Mouse (Mus musculus) hindbrain, embryonic 11.5 days (tissue): ENCODE results near the gene Ssbp3. TPM values are rescaled to one million over a fixed set of nuclear protein-coding genes. Genes with fewer than 3 reads are reported as not detected.

Source experiments
- ATAC-seq: fragments of 200-750 bp; cut with Nextera tagmentation; 2 replicates; pipeline ENCODE4 v1.8.0; 2017; ENCODE audit warnings: mild to moderate bottlenecking, moderate TSS enrichment, moderate library complexity; ENCODE audit not compliant: low FRiP score
- DNase-seq: peaks from one replicate; pipeline ENCODE4 v3.0.0-alpha.2; 2015; ENCODE audit warnings: low spot score
- H3K27ac ChIP-seq: fragments of 300-500 bp; sonication (generic); 2 replicates; pipeline ENCODE4 v1.5.1; 2014; ENCODE audit warnings: mild to moderate bottlenecking, low read depth, low read length
- H3K27me3 ChIP-seq: fragments of 300-500 bp; sonication (generic); 2 replicates; pipeline ENCODE4 v1.6.1; 2014; ENCODE audit warnings: mild to moderate bottlenecking, low read length, moderate library complexity, mixed read lengths; ENCODE audit not compliant: control insufficient read depth, insufficient read depth
- H3K36me3 ChIP-seq: fragments of 300-500 bp; sonication (generic); 2 replicates; pipeline ENCODE4 v1.6.1; 2014; ENCODE audit warnings: mild to moderate bottlenecking, low read length, moderate library complexity, mixed read lengths; ENCODE audit not compliant: control insufficient read depth, insufficient read depth
- H3K4me1 ChIP-seq: fragments of 300-500 bp; sonication (generic); replicated peaks from 2 replicates; pipeline ENCODE4 v1.6.1; 2014; ENCODE audit warnings: low read length, mixed read lengths; ENCODE audit not compliant: control insufficient read depth, insufficient read depth
- H3K4me2 ChIP-seq: fragments of 300-500 bp; sonication (generic); replicated peaks from 2 replicates; pipeline ENCODE4 v1.6.1; 2014; ENCODE audit warnings: mild to moderate bottlenecking, low read depth, low read length
- H3K4me3 ChIP-seq: fragments of 300-500 bp; sonication (generic); 2 replicates; pipeline ENCODE4 v1.5.1; 2014; ENCODE audit warnings: low read depth, low read length
- H3K9ac ChIP-seq: fragments of 300-500 bp; sonication (generic); 2 replicates; pipeline ENCODE4 v1.6.1; 2014; ENCODE audit warnings: low read depth, low read length
- H3K9me3 ChIP-seq: fragments of 300-500 bp; sonication (generic); 2 replicates; pipeline ENCODE4 v1.6.1; 2016; ENCODE audit warnings: low read length; ENCODE audit not compliant: control insufficient read depth
- WGBS: fragments of 180-500 bp; shearing (Covaris S2); extraction: QIAGEN DNeasy Blood & Tissue Kit; methylation state at CpG from one replicate; pipeline ENCODE4 v1.1.7; 2014; 5-methylcytosine and 5-hydroxymethylcytosine counted together
- polyA plus RNA-seq: library from polyadenylated mRNA; unstranded; fragments of >200 nt; fragmentation: Nextera tagmentation; extraction: Ambion mirVana; gene quantifications from 2 replicates; pipeline ENCODE4 v1.2.1, GENCODE M21; 2014

Gene Ssbp3
- polyA plus RNA-seq, 1 experiment from 2014 or later, result 159 TPM

- Histone ChIP-seq H3K27me3 (no peaks in the 10 kb centered on the region), H3K4me2 (no peak overlapping the region), H3K27ac (peak overlapping the region; percentile 74), H3K9ac (no peak overlapping the region), H3K36me3 (no peaks in the 10 kb centered on the region), H3K4me3 (no peak overlapping the region), H3K4me1 (peaks cover 34% of the 10 kb centered on the region), H3K9me3 (no peaks in the 10 kb centered on the region)
- DNase-seq, result peak; percentile 71
- peak; percentile 84 for ATAC-seq
- 29% methylated on average over 13 of the region's 13 CpGs for WGBS
Observed at GRCm38 (mm10) chr4:107015971-107016511, 105.5 kb downstream of the Ssbp3 start.

GRCm38 (mm10) chr4:107017257-107017656 lies 106.8 kb downstream of the Ssbp3 start:
- Histone ChIP-seq H3K4me1 (peaks cover 34% of the 10 kb centered on the region), H3K9ac (no peak overlapping the region), H3K4me2 (no peak overlapping the region), H3K27me3 (no peaks in the 10 kb centered on the region), H3K4me3 (no peak overlapping the region), H3K36me3 (no peaks in the 10 kb centered on the region), H3K9me3 (no peaks in the 10 kb centered on the region), H3K27ac (no peak overlapping the region)
- ATAC-seq (no peak), DNase-seq (no peak)

GRCm38 (mm10) chr4:107018521-107018920 lies 108.0 kb downstream of the Ssbp3 start:
- Histone ChIP-seq H3K27ac (0 out of 2 replicates have a peak overlapping the region, but pooled peaks have one; percentile 49), H3K36me3 (no peaks in the 10 kb centered on the region), H3K4me2 (no peak overlapping the region), H3K9me3 (no peaks in the 10 kb centered on the region), H3K4me1 (peaks cover 32% of the 10 kb centered on the region), H3K27me3 (no peaks in the 10 kb centered on the region), H3K4me3 (no peak overlapping the region), H3K9ac (no peak overlapping the region)
- no peak for ATAC-seq
- no peak for DNase-seq
- WGBS, result 86% methylated on average over 3 of the region's 3 CpGs

GRCm38 (mm10) chr4:107019027-107019426 lies 108.5 kb downstream of the Ssbp3 start:
- H3K4me2 ChIP-seq, result no peak overlapping the region
- DNase-seq (peak; percentile 18), ATAC-seq (no peak)
- no peaks in the 10 kb centered on the region for H3K9me3 ChIP-seq
- peak overlapping the region; percentile 49; the same call in 1 of the 2 replicates for H3K27ac ChIP-seq
- peaks cover 32% of the 10 kb centered on the region for H3K4me1 ChIP-seq
- H3K9ac ChIP-seq, result peak overlapping the region; percentile 12; the same call in 1 of the 2 replicates
- H3K27me3 ChIP-seq, result no peaks in the 10 kb centered on the region
- WGBS, result 61% methylated on average over 7 of the region's 7 CpGs
- H3K36me3 ChIP-seq, result no peaks in the 10 kb centered on the region
- H3K4me3 ChIP-seq, result no peak overlapping the region

- ATAC-seq (no peak), DNase-seq (no peak)
- H3K9me3 ChIP-seq, result no peaks in the 10 kb centered on the region
- WGBS, result 64% methylated on average over 5 of the region's 5 CpGs
- no peak overlapping the region for H3K9ac ChIP-seq
- H3K4me3 ChIP-seq, result no peak overlapping the region
- H3K27ac ChIP-seq, result peak overlapping the region; percentile 44
- no peaks in the 10 kb centered on the region for H3K27me3 ChIP-seq
- peaks cover 29% of the 10 kb centered on the region for H3K4me1 ChIP-seq
- H3K4me2 ChIP-seq, result no peak overlapping the region
- H3K36me3 ChIP-seq, result no peaks in the 10 kb centered on the region
Observed at GRCm38 (mm10) chr4:107020287-107021000, 109.9 kb downstream of the Ssbp3 start.

GRCm38 (mm10) chr4:107021464-107021863 lies 111.0 kb downstream of the Ssbp3 start:
- Histone ChIP-seq H3K4me3 (no peak overlapping the region), H3K9me3 (no peaks in the 10 kb centered on the region), H3K27me3 (no peaks in the 10 kb centered on the region), H3K27ac (no peak overlapping the region), H3K9ac (no peak overlapping the region), H3K4me1 (peaks cover 22% of the 10 kb centered on the region), H3K4me2 (no peak overlapping the region), H3K36me3 (no peaks in the 10 kb centered on the region)
- 80% methylated on average over 3 of the region's 3 CpGs for WGBS
- DNase-seq, result no peak
- ATAC-seq, result no peak

- no peak overlapping the region for H3K4me2 ChIP-seq
- DNase-seq, result no peak
- no peak for ATAC-seq
- 80% methylated on average over 7 of the region's 7 CpGs for WGBS
- peaks cover 3% of the 10 kb centered on the region for H3K4me1 ChIP-seq
- no peak overlapping the region for H3K4me3 ChIP-seq
- no peak overlapping the region for H3K27ac ChIP-seq
- no peaks in the 10 kb centered on the region for H3K9me3 ChIP-seq
- H3K27me3 ChIP-seq, result no peaks in the 10 kb centered on the region
- H3K36me3 ChIP-seq, result peaks cover 6% of the 10 kb centered on the region; the same call in 1 of the 2 replicates
- no peak overlapping the region for H3K9ac ChIP-seq
Observed at GRCm38 (mm10) chr4:107024899-107025298, 114.4 kb downstream of the Ssbp3 start.

- WGBS, result 95% methylated on average over 5 of the region's 5 CpGs
- Histone ChIP-seq H3K4me3 (no peak overlapping the region), H3K4me1 (peaks cover 2% of the 10 kb centered on the region; the same call in 1 of the 2 replicates), H3K4me2 (no peak overlapping the region), H3K27me3 (no peaks in the 10 kb centered on the region), H3K27ac (no peak overlapping the region), H3K36me3 (peaks cover 6% of the 10 kb centered on the region; the same call in 1 of the 2 replicates), H3K9me3 (no peaks in the 10 kb centered on the region), H3K9ac (no peak overlapping the region)
- DNase-seq, result no peak
- ATAC-seq, result no peak
Observed at GRCm38 (mm10) chr4:107025369-107025768, 114.9 kb downstream of the Ssbp3 start.

- WGBS, result 74% methylated on average over 8 of the region's 8 CpGs
- Histone ChIP-seq H3K4me2 (no peak overlapping the region), H3K36me3 (peaks cover 8% of the 10 kb centered on the region; the same call in 1 of the 2 replicates), H3K9ac (no peak overlapping the region), H3K4me1 (peaks cover 2% of the 10 kb centered on the region; the same call in 1 of the 2 replicates), H3K4me3 (no peak overlapping the region), H3K27me3 (no peaks in the 10 kb centered on the region), H3K27ac (no peak overlapping the region), H3K9me3 (no peaks in the 10 kb centered on the region)
- DNase-seq (no peak), ATAC-seq (no peak)
Observed at GRCm38 (mm10) chr4:107026451-107026850, 116.0 kb downstream of the Ssbp3 start.
